Mouse (Mus musculus): ENCODE measurements around the gene Vwa2.

- no peak for TF ChIP-seq MYOG (IDR thresholded peaks at IDR 0.05; ENCODE audit: control insufficient read depth, extremely low read depth, insufficient read length)
- TF ChIP-seq CTCF (IDR thresholded peaks at IDR 0.05; ENCODE audit: control insufficient read depth, insufficient read depth, insufficient read length): no peak
- TF ChIP-seq MAX (IDR thresholded peaks at IDR 0.05): no peak
- TF ChIP-seq USF1 (IDR thresholded peaks at IDR 0.05; ENCODE audit: low read depth): no peak
These were observed 72.7 kb downstream of the Vwa2 start for GRCm38 (mm10) chr19:56946727-56947126.

Data from C2C12 (cell line).